Mouse (Mus musculus): ENCODE measurements around the gene Eva1c.

- TF ChIP-seq CTCF (IDR thresholded peaks at IDR 0.05; ENCODE audit: control insufficient read depth, insufficient read depth, low read length): no peak
- TF ChIP-seq POLR2A (IDR thresholded peaks at IDR 0.05; ENCODE audit: borderline replicate concordance, control insufficient read depth, low read depth, low read length): no peak
These were observed 14.4 kb upstream of the Eva1c start for GRCm38 (mm10) chr16:90812086-90812485.
